ENCODE assay signal across 16 mouse cellular contexts in the genomic region with DNA sequence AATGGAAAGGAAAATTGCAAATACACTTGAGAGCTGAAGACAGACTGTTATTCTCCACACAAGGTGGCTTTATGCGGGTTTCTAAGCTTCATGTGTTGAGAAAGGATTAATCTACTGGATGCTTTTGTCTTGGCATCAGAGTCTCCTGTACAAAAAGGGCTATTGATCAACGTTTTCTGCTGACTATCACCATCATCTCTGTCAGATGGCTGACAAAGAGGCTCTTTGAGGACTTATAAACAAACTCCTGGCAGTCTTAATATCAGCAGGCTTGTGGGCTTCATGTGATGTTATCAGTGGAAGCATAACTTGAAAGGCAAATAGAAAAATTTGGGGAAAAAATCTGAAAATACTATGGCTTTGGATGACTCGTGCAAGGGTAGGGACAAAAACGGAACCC.
"Had no signal": no experiment of that assay in that cellular context is flagged by ENCODE, and none has a peak within 500 bp of the region (broad histone marks: within the 10 kb centered on the region; RNA-seq: fewer than 3 reads in every experiment).

No protein-coding gene starts in this region.

- DNase-seq: gastrocnemius, adult 2 months; gastrocnemius, postnatal 10 days; gastrocnemius, postnatal 25 days; heart, adult 18-20 months; heart, postnatal 10 days; heart, postnatal 4 days; kidney, adult 18-20 months; kidney, adult 8-10 months; kidney, postnatal 10 days; kidney, postnatal 36 days; left cerebral cortex, postnatal 4 days had no signal

- ATAC-seq: hindbrain, embryonic 16.5 days; inflammation-experienced regulatory T-cells, adult 6 months; intestine, embryonic 15.5 days; intestine, postnatal 0 days; liver, embryonic 12.5 days had no signal
